Mouse (Mus musculus): Measurements from ENCODE around the gene Tmem130.

GRCm38 (mm10) chr5:144691421-144691820 lies 70.2 kb downstream of the Tmem130 start:
- TF ChIP-seq CTCF (IDR thresholded peaks at IDR 0.05; ENCODE audit: borderline replicate concordance, insufficient read depth, low read length) (no peak), POLR2A (IDR thresholded peaks at IDR 0.05; ENCODE audit: low read depth, low read length) (no peak)
